Mouse (Mus musculus): ENCODE measurements around the gene Ccdc125.

The Ccdc125 gene

GRCm38 (mm10) chr13:100669291-100670022 is at the start of gene Ccdc125:
Ccdc125 (plus strand) TSS chr13:100669717.
- DNase-seq (ENCODE audit: extremely low spot score, low read depth, low spot score): no peak

- no peak for DNase-seq (ENCODE audit: extremely low spot score, low read depth, low spot score)
These were observed 47.3 kb upstream of the Ccdc125 start for GRCm38 (mm10) chr13:100622241-100622640.

- no peak for DNase-seq (ENCODE audit: extremely low spot score, low read depth, low spot score)
These were observed 35.3 kb upstream of the Ccdc125 start for GRCm38 (mm10) chr13:100634106-100634691.

GRCm38 (mm10) chr13:100642471-100643209 is 26.9 kb upstream of the Ccdc125 start:
- no peak for DNase-seq (ENCODE audit: extremely low spot score, low read depth, low spot score)

- no peak for DNase-seq (ENCODE audit: extremely low spot score, low read depth, low spot score)
These were observed 21.3 kb upstream of the Ccdc125 start for GRCm38 (mm10) chr13:100648223-100648622.

GRCm38 (mm10) chr13:100650550-100651438 is 18.7 kb upstream of the Ccdc125 start, which contains the start of the genes Ak6 and Rad17:
Ak6 (plus strand) TSS chr13:100650979.
Rad17 (minus strand) TSS chr13:100651051.
- DNase-seq (ENCODE audit: extremely low spot score, low read depth, low spot score): no peak

- no peak for DNase-seq (ENCODE audit: extremely low spot score, low read depth, low spot score)
These were observed 17.9 kb upstream of the Ccdc125 start, which contains the start of gene Taf9 for GRCm38 (mm10) chr13:100651439-100652186. Taf9 (plus strand) TSS chr13:100651579.

- DNase-seq (ENCODE audit: extremely low spot score, low read depth, low spot score): no peak
These were observed 11.4 kb upstream of the Ccdc125 start for GRCm38 (mm10) chr13:100658091-100658490.

GRCm38 (mm10) chr13:100659864-100660456 is 9.6 kb upstream of the Ccdc125 start:
- no peak for DNase-seq (ENCODE audit: extremely low spot score, low read depth, low spot score)

GRCm38 (mm10) chr13:100670181-100670741 is 744 bp downstream of the Ccdc125 start:
- no peak for DNase-seq (ENCODE audit: extremely low spot score, low read depth, low spot score)

GRCm38 (mm10) chr13:100675936-100676635 is 6.6 kb downstream of the Ccdc125 start:
- DNase-seq (ENCODE audit: extremely low spot score, low read depth, low spot score): no peak

- no peak for DNase-seq (ENCODE audit: extremely low spot score, low read depth, low spot score)
These were observed 12.1 kb downstream of the Ccdc125 start for GRCm38 (mm10) chr13:100681615-100682014.

GRCm38 (mm10) chr13:100682837-100683236 is 13.3 kb downstream of the Ccdc125 start:
- DNase-seq (ENCODE audit: extremely low spot score, low read depth, low spot score): no peak

- no peak for DNase-seq (ENCODE audit: extremely low spot score, low read depth, low spot score)
These were observed 14.8 kb downstream of the Ccdc125 start for GRCm38 (mm10) chr13:100684355-100684754.

GRCm38 (mm10) chr13:100687513-100687912 is 18.0 kb downstream of the Ccdc125 start:
- DNase-seq (ENCODE audit: extremely low spot score, low read depth, low spot score): no peak

GRCm38 (mm10) chr13:100697541-100697940 is 28.0 kb downstream of the Ccdc125 start:
- no peak for DNase-seq (ENCODE audit: extremely low spot score, low read depth, low spot score)

GRCm38 (mm10) chr13:100698866-100699265 is 29.3 kb downstream of the Ccdc125 start:
- DNase-seq (ENCODE audit: extremely low spot score, low read depth, low spot score): no peak

- no peak for DNase-seq (ENCODE audit: extremely low spot score, low read depth, low spot score)
These were observed 34.0 kb downstream of the Ccdc125 start for GRCm38 (mm10) chr13:100703468-100703867.

GRCm38 (mm10) chr13:100706206-100706605 is 36.7 kb downstream of the Ccdc125 start:
- no peak for DNase-seq (ENCODE audit: extremely low spot score, low read depth, low spot score)

Data from hindlimb bud, embryonic 11.5 days (tissue).